Mouse (Mus musculus): ENCODE data around the gene Gm8926. TPM values are rescaled to one million over a fixed set of nuclear protein-coding genes. Genes with fewer than 3 reads are reported as not detected.
"Not testable (repeated sequence)": the region's sequence is repeated elsewhere in the genome, so short reads cannot be mapped to it uniquely, and the experiment has no call there.

The Gm8926 gene
- not detected for total RNA-seq (2021)

DNA sequence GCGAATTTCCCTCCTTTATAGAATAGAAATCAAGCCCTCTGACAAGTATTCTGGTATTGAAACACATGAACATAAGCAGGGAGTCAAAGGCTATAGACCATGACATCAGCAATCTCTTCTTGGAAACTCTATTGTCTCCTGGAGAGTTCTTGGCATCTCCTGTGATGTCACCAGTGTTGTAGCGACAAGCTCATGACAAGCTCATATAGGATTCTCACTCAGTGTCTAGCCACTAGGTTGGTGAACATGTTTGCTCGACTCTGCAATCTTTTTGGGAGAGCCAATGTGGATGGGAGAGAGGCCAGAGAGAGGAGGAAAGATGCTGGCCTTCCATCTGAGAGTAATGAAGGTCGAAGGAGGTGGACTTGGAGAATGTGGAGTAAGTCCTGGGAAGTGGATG, at the start of gene Gm8926:
TSS of gene Gm8926 (plus strand) at position 301 of the 400 bp plus-strand sequence.
- intact Hi-C loops (cut with DNase I); DNase-seq: not testable (repeated sequence)

Other genes starting within 250 kb of the Gm8926 start
- not detected for gene Gm6460, start 175.6 kb upstream of the Gm8926 start, total RNA-seq (2021)
- gene Gm8922, start 88.6 kb upstream of the Gm8926 start, total RNA-seq (2021), result not detected
- not detected for gene Gm6465, start 75.0 kb downstream of the Gm8926 start, total RNA-seq (2021)
- not detected for gene 4933402N22Rik, start 147.5 kb downstream of the Gm8926 start, total RNA-seq (2021)